Mouse (Mus musculus) brain, embryonic 14.5 days (tissue): ENCODE measurements around the gene Tpp1.
"Not testable (repeated sequence)": the region's sequence is repeated elsewhere in the genome, so short reads cannot be mapped to it uniquely, and the experiment has no call there.

Experiments used
- CTCF ChIP-seq: fragments of 200-500 bp; IDR thresholded peaks from 2 replicates; pipeline ENCODE4 v1.5.1; 2012; ENCODE audit warnings: inconsistent platforms, mild to moderate bottlenecking, moderate library complexity, borderline replicate concordance; ENCODE audit not compliant: insufficient read depth, insufficient read length; ENCODE audit errors: extremely low read depth
- POLR2A ChIP-seq: fragments of 200-500 bp; IDR thresholded peaks from 2 replicates; pipeline ENCODE4 v1.6.1; 2012; ENCODE audit warnings: mild to moderate bottlenecking, inconsistent platforms, borderline replicate concordance; ENCODE audit not compliant: poor library complexity, insufficient read depth, insufficient read length, severe bottlenecking; ENCODE audit errors: extremely low read depth

- not testable (repeated sequence) for TF ChIP-seq CTCF, POLR2A
Observed at GRCm38 (mm10) chr7:105735464-105735863, 16.6 kb downstream of the Tpp1 start.
